Mouse (Mus musculus): ENCODE measurements at regions not wholly inside any gene's neighbourhood (a gene's known extent, or its start where the extent isn't known, plus 50 kb on each side); places are given as distances from the start of the nearest gene placed in this dataset.

- TF ChIP-seq CTCF (IDR thresholded peaks at IDR 0.05; ENCODE audit: low read depth) = no peak
- TF ChIP-seq EP300 (IDR thresholded peaks at IDR 0.05; ENCODE audit: low read depth) = no peak
Measured at GRCm38 (mm10) chr9:83322991-83323583, 117.8 kb downstream of the Lca5 start.
